Mouse (Mus musculus) myocyte (in vitro differentiated cells): ENCODE measurements around the gene Ric1.
"Not testable (repeated sequence)": the region's sequence is repeated elsewhere in the genome, so short reads cannot be mapped to it uniquely, and the experiment has no call there.

ENCODE experiments used
- CEBPB ChIP-seq: IDR thresholded peaks from 2 replicates; pipeline ENCODE4 v1.6.1; 2011; ENCODE audit warnings: mild to moderate bottlenecking, moderate library complexity; ENCODE audit not compliant: poor library complexity, insufficient read depth, severe bottlenecking
- MAX ChIP-seq: IDR thresholded peaks from one replicate; pipeline ENCODE4 v1.6.1; 2011; ENCODE audit warnings: low read depth, mild to moderate bottlenecking, control low read depth
- MYOD1 ChIP-seq, 3 experiments: IDR thresholded peaks; one replicate each; pipeline ENCODE4 v1.6.1; 2011; ENCODE audit warnings: control low read depth in 2 of 3, low read depth in 2 of 3, mild to moderate bottlenecking in 2 of 3, moderate library complexity in 1 of 3; ENCODE audit not compliant: insufficient read length in 2 of 3, control insufficient read depth in 1 of 3
- MYOG ChIP-seq, 3 experiments: IDR thresholded peaks; one replicate each; pipeline ENCODE4 v1.6.1; 2011; ENCODE audit warnings: control low read depth in 2 of 3, low read depth in 2 of 3, mild to moderate bottlenecking in 2 of 3; ENCODE audit not compliant: insufficient read length in 2 of 3, control insufficient read depth in 1 of 3, insufficient read depth in 1 of 3
- POLR2A ChIP-seq: IDR thresholded peaks from one replicate; pipeline ENCODE4 v1.6.1; 2011; ENCODE audit warnings: low read depth, mild to moderate bottlenecking, control low read depth, moderate library complexity; ENCODE audit not compliant: insufficient read length
- TCF12 ChIP-seq: IDR thresholded peaks from one replicate; pipeline ENCODE4 v1.6.1; 2011; ENCODE audit warnings: mild to moderate bottlenecking, control low read depth; ENCODE audit not compliant: poor library complexity, insufficient read depth, severe bottlenecking
- TCF3 ChIP-seq: IDR thresholded peaks from one replicate; pipeline ENCODE4 v1.6.1; 2011; ENCODE audit warnings: low read depth, control low read depth; ENCODE audit not compliant: insufficient read length

GRCm38 (mm10) chr19:29525588-29525987 lies 3.5 kb downstream of the Ric1 start:
- TF ChIP-seq TCF12; MYOG (IDR thresholded peaks at IDR 0.05; ENCODE audit: control insufficient read depth in 1 of 3, insufficient read depth in 1 of 3, insufficient read length in 2 of 3, low read depth in 2 of 3); MYOD1 (IDR thresholded peaks at IDR 0.05; ENCODE audit: control insufficient read depth in 1 of 3, insufficient read length in 2 of 3, low read depth in 2 of 3); POLR2A; CEBPB; MAX; TCF3: not testable (repeated sequence)
